Mouse (Mus musculus): ENCODE measurements at regions not wholly inside any gene's neighbourhood (a gene's known extent, or its start where the extent isn't known, plus 50 kb on each side); places are given as distances from the start of the nearest gene placed in this dataset.

GRCm38 (mm10) chr1:71735606-71736005, 82.6 kb upstream of the Fn1 start:
- Histone ChIP-seq H3K4me3 (ENCODE audit: low read depth, low read length) (no peak overlapping the region), H3K27me3 (replicated peaks; ENCODE audit: control insufficient read depth, insufficient read depth, low read length) (no peaks in the 10 kb centered on the region), H3K4me2 (replicated peaks; ENCODE audit: low read depth) (no peak overlapping the region), H3K27ac (ENCODE audit: low read depth, low read length) (no peak overlapping the region), H3K4me1 (replicated peaks; ENCODE audit: control insufficient read depth, insufficient read depth, low read length) (0 out of 2 replicates have a peak, but pooled peaks cover 7% of the 10 kb centered on the region), H3K9me3 (ENCODE audit: control insufficient read depth) (no peaks in the 10 kb centered on the region), H3K36me3 (ENCODE audit: control insufficient read depth, insufficient read depth) (no peaks in the 10 kb centered on the region), H3K9ac (ENCODE audit: low read depth, low read length) (no peak overlapping the region)
- ATAC-seq, result peak; percentile 36; the same call in 1 of the 2 replicates
- 43% methylated on average over 3 of the region's 3 CpGs for WGBS
- TF ChIP-seq CTCF (IDR thresholded peaks at IDR 0.05; ENCODE audit: low read depth), result no peak

- no peak overlapping the region for H3K27ac ChIP-seq (ENCODE audit: low read depth, low read length)
- TF ChIP-seq CTCF (IDR thresholded peaks at IDR 0.05; ENCODE audit: low read depth), result no peak
- no peak overlapping the region for H3K4me2 ChIP-seq (replicated peaks; ENCODE audit: low read depth)
- H3K4me3 ChIP-seq (ENCODE audit: low read depth, low read length), result no peak overlapping the region
- H3K9ac ChIP-seq (ENCODE audit: low read depth, low read length), result no peak overlapping the region
- no peaks in the 10 kb centered on the region for H3K9me3 ChIP-seq (ENCODE audit: control insufficient read depth)
- no peaks in the 10 kb centered on the region for H3K27me3 ChIP-seq (replicated peaks; ENCODE audit: control insufficient read depth, insufficient read depth, low read length)
- H3K36me3 ChIP-seq (ENCODE audit: control insufficient read depth, insufficient read depth), result no peaks in the 10 kb centered on the region
- ATAC-seq, result no peak
- 0 out of 2 replicates have a peak, but pooled peaks cover 7% of the 10 kb centered on the region for H3K4me1 ChIP-seq (replicated peaks; ENCODE audit: control insufficient read depth, insufficient read depth, low read length)
These were observed 78.6 kb upstream of the Fn1 start for GRCm38 (mm10) chr1:71731623-71732022.

- TF ChIP-seq CTCF (IDR thresholded peaks at IDR 0.05; ENCODE audit: low read depth), result no peak
- Histone ChIP-seq H3K27ac (ENCODE audit: low read depth, low read length) (no peak overlapping the region), H3K9ac (ENCODE audit: low read depth, low read length) (no peak overlapping the region), H3K4me1 (replicated peaks; ENCODE audit: control insufficient read depth, insufficient read depth, low read length) (0 out of 2 replicates have a peak, but pooled peaks cover 7% of the 10 kb centered on the region), H3K36me3 (ENCODE audit: control insufficient read depth, insufficient read depth) (no peaks in the 10 kb centered on the region), H3K4me2 (replicated peaks; ENCODE audit: low read depth) (no peak overlapping the region), H3K27me3 (replicated peaks; ENCODE audit: control insufficient read depth, insufficient read depth, low read length) (no peaks in the 10 kb centered on the region), H3K9me3 (ENCODE audit: control insufficient read depth) (no peaks in the 10 kb centered on the region), H3K4me3 (ENCODE audit: low read depth, low read length) (no peak overlapping the region)
- 77% methylated on average over 4 of the region's 4 CpGs for WGBS
- no peak for ATAC-seq
These were observed 78.0 kb upstream of the Fn1 start for GRCm38 (mm10) chr1:71731011-71731410.

- WGBS, result 42% methylated on average over 8 of the region's 8 CpGs
- Histone ChIP-seq H3K9ac (ENCODE audit: low read depth, low read length) (no peak overlapping the region), H3K4me1 (replicated peaks; ENCODE audit: control insufficient read depth, insufficient read depth, low read length) (no peaks in the 10 kb centered on the region), H3K27me3 (replicated peaks; ENCODE audit: control insufficient read depth, insufficient read depth, low read length) (no peaks in the 10 kb centered on the region), H3K9me3 (ENCODE audit: control insufficient read depth) (no peaks in the 10 kb centered on the region), H3K4me3 (ENCODE audit: low read depth, low read length) (no peak overlapping the region), H3K36me3 (ENCODE audit: control insufficient read depth, insufficient read depth) (no peaks in the 10 kb centered on the region), H3K4me2 (replicated peaks; ENCODE audit: low read depth) (no peak overlapping the region), H3K27ac (ENCODE audit: low read depth, low read length) (no peak overlapping the region)
- no peak for ATAC-seq
- TF ChIP-seq CTCF (IDR thresholded peaks at IDR 0.05; ENCODE audit: low read depth), result no peak
These were observed 75.9 kb upstream of the Fn1 start for GRCm38 (mm10) chr1:71728852-71729347.

- Histone ChIP-seq H3K27ac (ENCODE audit: low read depth, low read length) (no peak overlapping the region), H3K9ac (ENCODE audit: low read depth, low read length) (no peak overlapping the region), H3K4me3 (ENCODE audit: low read depth, low read length) (no peak overlapping the region), H3K4me2 (replicated peaks; ENCODE audit: low read depth) (no peak overlapping the region), H3K36me3 (ENCODE audit: control insufficient read depth, insufficient read depth) (no peaks in the 10 kb centered on the region), H3K4me1 (replicated peaks; ENCODE audit: control insufficient read depth, insufficient read depth, low read length) (no peaks in the 10 kb centered on the region), H3K9me3 (ENCODE audit: control insufficient read depth) (no peaks in the 10 kb centered on the region), H3K27me3 (replicated peaks; ENCODE audit: control insufficient read depth, insufficient read depth, low read length) (no peaks in the 10 kb centered on the region)
- ATAC-seq, result no peak
- no peak for TF ChIP-seq CTCF (IDR thresholded peaks at IDR 0.05; ENCODE audit: low read depth)
- 35% methylated on average over 7 of the region's 7 CpGs for WGBS
These were observed 70.8 kb upstream of the Fn1 start for GRCm38 (mm10) chr1:71723816-71724215.

GRCm38 (mm10) chr1:71723039-71723397, 70.0 kb upstream of the Fn1 start:
- 43% methylated on average over 2 of the region's 2 CpGs for WGBS
- no peak overlapping the region for H3K4me2 ChIP-seq (replicated peaks; ENCODE audit: low read depth)
- no peak overlapping the region for H3K9ac ChIP-seq (ENCODE audit: low read depth, low read length)
- H3K9me3 ChIP-seq (ENCODE audit: control insufficient read depth), result no peaks in the 10 kb centered on the region
- H3K27me3 ChIP-seq (replicated peaks; ENCODE audit: control insufficient read depth, insufficient read depth, low read length), result no peaks in the 10 kb centered on the region
- H3K36me3 ChIP-seq (ENCODE audit: control insufficient read depth, insufficient read depth), result no peaks in the 10 kb centered on the region
- TF ChIP-seq CTCF (IDR thresholded peaks at IDR 0.05; ENCODE audit: low read depth), result no peak
- H3K27ac ChIP-seq (ENCODE audit: low read depth, low read length), result no peak overlapping the region
- H3K4me3 ChIP-seq (ENCODE audit: low read depth, low read length), result no peak overlapping the region
- ATAC-seq, result no peak
- no peaks in the 10 kb centered on the region for H3K4me1 ChIP-seq (replicated peaks; ENCODE audit: control insufficient read depth, insufficient read depth, low read length)
